Mouse (Mus musculus): ENCODE data around the gene Srpk2.

DNA sequence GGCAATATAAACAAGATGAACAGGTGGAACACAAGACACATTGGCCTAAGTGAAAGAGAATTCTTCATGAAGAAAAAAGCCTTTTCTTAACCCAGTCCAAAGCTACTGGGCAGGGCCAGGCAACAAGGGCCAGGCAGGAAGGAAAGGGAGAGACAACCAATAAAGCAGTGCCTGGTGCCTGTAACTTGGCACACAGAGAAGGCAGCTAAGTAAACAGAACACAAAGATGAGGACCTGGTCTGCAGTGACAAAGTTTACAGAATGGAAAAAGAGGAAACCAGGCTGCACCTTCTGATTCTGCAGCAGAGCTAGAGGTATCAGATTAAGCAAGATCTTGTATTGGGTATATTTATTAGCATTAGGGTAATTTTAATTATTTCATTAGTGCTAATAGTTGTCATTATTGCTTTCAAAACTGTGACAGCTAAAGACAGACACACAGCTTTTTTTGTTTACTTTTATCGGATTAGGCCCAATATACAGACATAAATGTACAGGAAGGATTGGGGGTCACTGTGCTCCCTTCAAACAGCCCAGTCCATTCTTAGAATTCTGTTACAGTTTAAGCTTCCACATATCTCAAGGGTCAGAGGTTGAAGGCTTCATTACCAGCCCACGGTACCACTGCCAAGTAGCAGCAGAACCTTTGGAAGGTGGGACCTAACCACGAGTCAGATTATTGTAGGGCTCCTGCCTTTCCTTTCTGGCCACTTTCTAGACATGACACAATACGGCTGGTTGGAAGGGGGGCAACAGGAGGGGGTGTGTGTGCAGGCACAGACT lies 121.9 kb downstream of the Srpk2 start:
- no peak for TF ChIP-seq POLR2A (IDR thresholded peaks at IDR 0.05; ENCODE audit: extremely low read depth, insufficient read depth, low read length)
- TF ChIP-seq CTCF (IDR thresholded peaks at IDR 0.05; ENCODE audit: low read depth, low read length), result no peak

All from liver, adult 2 months (tissue).